Mouse (Mus musculus) embryonic fibroblast, embryonic 13.5 days (primary cell): Measurements from ENCODE around the gene Prrc2a.
"Not testable (repeated sequence)": the region's sequence is repeated elsewhere in the genome, so short reads cannot be mapped to it uniquely, and the experiment has no call there.

Source experiments
- CTCF ChIP-seq: IDR thresholded peaks from 2 replicates; pipeline ENCODE4 v1.5.1; 2011; ENCODE audit warnings: mild to moderate bottlenecking, control low read depth, low read length, moderate library complexity, borderline replicate concordance; ENCODE audit not compliant: insufficient read depth
- POLR2A ChIP-seq: IDR thresholded peaks from 2 replicates; pipeline ENCODE4 v1.6.1; 2011; ENCODE audit warnings: low read depth, mild to moderate bottlenecking, control low read depth, low read length, moderate library complexity

GRCm38 (mm10) chr17:35124261-35124896, 40.3 kb downstream of the Prrc2a start:
- not testable (repeated sequence) for TF ChIP-seq POLR2A, CTCF
